Comparison of ENCODE assay signal across 1 mouse cellular context in the genomic region with DNA sequence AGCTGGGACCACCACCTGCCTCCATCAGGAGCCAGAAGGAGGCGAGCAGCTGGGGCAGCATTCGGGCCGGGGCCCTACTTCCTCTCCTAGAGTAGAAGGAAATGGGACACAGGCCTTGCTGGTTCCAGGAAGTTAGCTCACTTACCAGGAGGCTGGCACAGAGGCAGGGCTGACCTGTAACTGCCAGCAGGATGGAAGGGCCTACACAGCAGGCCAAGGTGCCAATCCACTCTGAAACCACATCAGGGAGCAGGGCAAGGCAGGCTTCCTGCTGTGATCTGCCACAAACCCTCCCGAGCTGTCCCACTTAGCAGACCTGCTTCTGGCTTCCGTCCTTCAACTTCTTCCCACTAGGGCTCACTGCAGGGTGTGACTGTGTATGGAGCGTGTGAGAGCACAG.
TF ChIP-seq lines count a peak whose summit lies in the region.

No protein-coding gene starts in this region.

TF ChIP-seq in CH12.LX, 34 proteins besides CTCF, POLR2A, EP300 and RAD21:
- no peak for TF ChIP-seq USF2 (conservative IDR thresholded peaks at IDR 0.05; ENCODE audit: low read depth, low read length)
